Mouse (Mus musculus): ENCODE results near the gene Rasl10b. TPM values are rescaled to one million over a fixed set of nuclear protein-coding genes. Genes with fewer than 3 reads are reported as not detected.

The Rasl10b gene
- polyA plus RNA-seq, 1 experiment from 2014 or later, result 0.50 TPM

GRCm38 (mm10) chr11:83421305-83421704, 12.4 kb downstream of the Rasl10b start:
- Histone ChIP-seq H3K27me3 (replicated peaks; ENCODE audit: control insufficient read depth, insufficient read depth, low read length) (peaks cover 18% of the 10 kb centered on the region), H3K4me2 (ENCODE audit: low read depth, low read length) (no peak overlapping the region), H3K4me3 (ENCODE audit: low read length) (no peak overlapping the region), H3K9ac (ENCODE audit: low read depth, low read length) (no peak overlapping the region), H3K36me3 (ENCODE audit: control insufficient read depth, insufficient read depth, low read length) (no peaks in the 10 kb centered on the region), H3K27ac (ENCODE audit: low read length) (no peak overlapping the region), H3K9me3 (ENCODE audit: control insufficient read depth, low read length) (no peaks in the 10 kb centered on the region), H3K4me1 (ENCODE audit: control insufficient read depth, insufficient read depth, low read length) (no peaks in the 10 kb centered on the region)
- WGBS, result 3% methylated on average over 9 of the region's 9 CpGs
- ATAC-seq, result no peak

- Histone ChIP-seq H3K4me2 (ENCODE audit: low read depth, low read length) (no peak overlapping the region), H3K27ac (ENCODE audit: low read length) (no peak overlapping the region), H3K9me3 (ENCODE audit: control insufficient read depth, low read length) (no peaks in the 10 kb centered on the region), H3K36me3 (ENCODE audit: control insufficient read depth, insufficient read depth, low read length) (no peaks in the 10 kb centered on the region), H3K9ac (ENCODE audit: low read depth, low read length) (no peak overlapping the region), H3K4me1 (ENCODE audit: control insufficient read depth, insufficient read depth, low read length) (no peaks in the 10 kb centered on the region; the same call in 1 of the 2 replicates), H3K27me3 (replicated peaks; ENCODE audit: control insufficient read depth, insufficient read depth, low read length) (peaks cover 15% of the 10 kb centered on the region), H3K4me3 (ENCODE audit: low read length) (no peak overlapping the region)
- ATAC-seq, result peak; percentile 41; the same call in 1 of the 2 replicates
- 7% methylated on average over 8 of the region's 8 CpGs for WGBS
Observed at GRCm38 (mm10) chr11:83424681-83425080, 15.7 kb downstream of the Rasl10b start.

- Histone ChIP-seq H3K9me3 (ENCODE audit: control insufficient read depth, low read length) (no peaks in the 10 kb centered on the region), H3K4me3 (ENCODE audit: low read length) (no peak overlapping the region), H3K27me3 (replicated peaks; ENCODE audit: control insufficient read depth, insufficient read depth, low read length) (peaks cover 11% of the 10 kb centered on the region), H3K27ac (ENCODE audit: low read length) (no peak overlapping the region), H3K36me3 (ENCODE audit: control insufficient read depth, insufficient read depth, low read length) (no peaks in the 10 kb centered on the region), H3K4me1 (ENCODE audit: control insufficient read depth, insufficient read depth, low read length) (no peaks in the 10 kb centered on the region; the same call in 1 of the 2 replicates), H3K4me2 (ENCODE audit: low read depth, low read length) (no peak overlapping the region), H3K9ac (ENCODE audit: low read depth, low read length) (no peak overlapping the region)
- WGBS, result 28% methylated on average over 17 of the region's 17 CpGs
- no peak; the same call in 1 of the 2 replicates for ATAC-seq
Observed at GRCm38 (mm10) chr11:83426964-83427363, 18.0 kb downstream of the Rasl10b start.

GRCm38 (mm10) chr11:83429355-83429754, 20.4 kb downstream of the Rasl10b start, which contains the start of gene Gas2l2:
Gene Gas2l2, minus strand, starts transcription at chr11:83429455.
- Histone ChIP-seq H3K36me3 (ENCODE audit: control insufficient read depth, insufficient read depth, low read length) (no peaks in the 10 kb centered on the region), H3K4me2 (ENCODE audit: low read depth, low read length) (no peak within 1 kb of the TSS), H3K27me3 (replicated peaks; ENCODE audit: control insufficient read depth, insufficient read depth, low read length) (peaks cover 11% of the 10 kb centered on the region), H3K9ac (ENCODE audit: low read depth, low read length) (no peak within 1 kb of the TSS), H3K4me1 (ENCODE audit: control insufficient read depth, insufficient read depth, low read length) (no peaks in the 10 kb centered on the region; the same call in 1 of the 2 replicates), H3K4me3 (ENCODE audit: low read length) (no peak within 1 kb of the TSS), H3K27ac (ENCODE audit: low read length) (no peak within 1 kb of the TSS), H3K9me3 (ENCODE audit: control insufficient read depth, low read length) (no peaks in the 10 kb centered on the region)
- 51% methylated on average over 5 of the region's 5 CpGs for WGBS
- no peak for ATAC-seq

- no peak overlapping the region for H3K4me3 ChIP-seq (ENCODE audit: low read length)
- no peak overlapping the region for H3K4me2 ChIP-seq (ENCODE audit: low read depth, low read length)
- no peaks in the 10 kb centered on the region for H3K36me3 ChIP-seq (ENCODE audit: control insufficient read depth, insufficient read depth, low read length)
- WGBS, result 68% methylated on average over 2 of the region's 2 CpGs
- H3K27me3 ChIP-seq (replicated peaks; ENCODE audit: control insufficient read depth, insufficient read depth, low read length), result peaks cover 4% of the 10 kb centered on the region; the same call in 1 of the 2 replicates
- H3K9ac ChIP-seq (ENCODE audit: low read depth, low read length), result no peak overlapping the region
- no peak overlapping the region for H3K27ac ChIP-seq (ENCODE audit: low read length)
- no peaks in the 10 kb centered on the region for H3K9me3 ChIP-seq (ENCODE audit: control insufficient read depth, low read length)
- no peak for ATAC-seq
- no peaks in the 10 kb centered on the region; the same call in 1 of the 2 replicates for H3K4me1 ChIP-seq (ENCODE audit: control insufficient read depth, insufficient read depth, low read length)
Observed at GRCm38 (mm10) chr11:83432533-83432932, 23.6 kb downstream of the Rasl10b start.

GRCm38 (mm10) chr11:83437377-83437776, 28.4 kb downstream of the Rasl10b start, which contains the start of gene 1700020L24Rik:
Gene 1700020L24Rik, plus strand, starts transcription at chr11:83437677.
- H3K9me3 ChIP-seq (ENCODE audit: control insufficient read depth, low read length), result no peaks in the 10 kb centered on the region
- H3K27ac ChIP-seq (ENCODE audit: low read length), result no peak within 1 kb of the TSS
- H3K27me3 ChIP-seq (replicated peaks; ENCODE audit: control insufficient read depth, insufficient read depth, low read length), result peaks cover 7% of the 10 kb centered on the region
- 90% methylated on average over 1 of the region's 1 CpGs for WGBS
- no peak for ATAC-seq
- H3K36me3 ChIP-seq (ENCODE audit: control insufficient read depth, insufficient read depth, low read length), result no peaks in the 10 kb centered on the region
- H3K9ac ChIP-seq (ENCODE audit: low read depth, low read length), result no peak within 1 kb of the TSS
- H3K4me1 ChIP-seq (ENCODE audit: control insufficient read depth, insufficient read depth, low read length), result peaks cover 4% of the 10 kb centered on the region; the same call in 1 of the 2 replicates
- H3K4me3 ChIP-seq (ENCODE audit: low read length), result no peak within 1 kb of the TSS
- no peak within 1 kb of the TSS for H3K4me2 ChIP-seq (ENCODE audit: low read depth, low read length)

- Histone ChIP-seq H3K27me3 (replicated peaks; ENCODE audit: control insufficient read depth, insufficient read depth, low read length) (peaks cover 23% of the 10 kb centered on the region), H3K9me3 (ENCODE audit: control insufficient read depth, low read length) (no peaks in the 10 kb centered on the region), H3K9ac (ENCODE audit: low read depth, low read length) (peak overlapping the region; percentile 77), H3K4me3 (ENCODE audit: low read length) (peak overlapping the region; percentile 69), H3K4me1 (ENCODE audit: control insufficient read depth, insufficient read depth, low read length) (peaks cover 11% of the 10 kb centered on the region), H3K4me2 (ENCODE audit: low read depth, low read length) (peak overlapping the region; percentile 94), H3K36me3 (ENCODE audit: control insufficient read depth, insufficient read depth, low read length) (no peaks in the 10 kb centered on the region), H3K27ac (ENCODE audit: low read length) (no peak overlapping the region)
- 27% methylated on average over 11 of the region's 11 CpGs for WGBS
- no peak for ATAC-seq
Observed at GRCm38 (mm10) chr11:83439426-83440060, 30.6 kb downstream of the Rasl10b start.

- Histone ChIP-seq H3K27ac (ENCODE audit: low read length) (no peak overlapping the region), H3K9ac (ENCODE audit: low read depth, low read length) (peak overlapping the region; percentile 77), H3K9me3 (ENCODE audit: control insufficient read depth, low read length) (no peaks in the 10 kb centered on the region), H3K4me3 (ENCODE audit: low read length) (peak overlapping the region; percentile 69), H3K4me1 (ENCODE audit: control insufficient read depth, insufficient read depth, low read length) (peaks cover 11% of the 10 kb centered on the region), H3K4me2 (ENCODE audit: low read depth, low read length) (peak overlapping the region; percentile 94), H3K27me3 (replicated peaks; ENCODE audit: control insufficient read depth, insufficient read depth, low read length) (peaks cover 26% of the 10 kb centered on the region), H3K36me3 (ENCODE audit: control insufficient read depth, insufficient read depth, low read length) (no peaks in the 10 kb centered on the region)
- peak; percentile 96 for ATAC-seq
- 1% methylated on average over 68 of the region's 75 CpGs for WGBS
Observed at GRCm38 (mm10) chr11:83440081-83441064, 31.4 kb downstream of the Rasl10b start.

GRCm38 (mm10) chr11:83441235-83441634, 32.3 kb downstream of the Rasl10b start:
- H3K4me2 ChIP-seq (ENCODE audit: low read depth, low read length), result peak overlapping the region; percentile 94
- no peaks in the 10 kb centered on the region for H3K9me3 ChIP-seq (ENCODE audit: control insufficient read depth, low read length)
- ATAC-seq, result no peak
- no peaks in the 10 kb centered on the region for H3K36me3 ChIP-seq (ENCODE audit: control insufficient read depth, insufficient read depth, low read length)
- H3K4me1 ChIP-seq (ENCODE audit: control insufficient read depth, insufficient read depth, low read length), result peaks cover 11% of the 10 kb centered on the region
- 50% methylated on average over 7 of the region's 7 CpGs for WGBS
- no peak overlapping the region for H3K27ac ChIP-seq (ENCODE audit: low read length)
- 0 out of 2 replicates have a peak overlapping the region, but pooled peaks have one; percentile 77 for H3K9ac ChIP-seq (ENCODE audit: low read depth, low read length)
- peaks cover 28% of the 10 kb centered on the region for H3K27me3 ChIP-seq (replicated peaks; ENCODE audit: control insufficient read depth, insufficient read depth, low read length)
- H3K4me3 ChIP-seq (ENCODE audit: low read length), result no peak overlapping the region

Measured in intestine, embryonic 16.5 days (tissue).